10 mouse cellular contexts compared by ENCODE assay signal in genomic region chr2:161185122-161185521, GRCm38 (mm10).
DNase-seq lines count a peak whose midpoint lies in the region; ATAC-seq and TF ChIP-seq lines count a peak whose summit lies in the region.
"Had no signal": no experiment of that assay in that cellular context is flagged by ENCODE, and none has a peak within 500 bp of the region (broad histone marks: within the 10 kb centered on the region; RNA-seq: fewer than 3 reads in every experiment).

No protein-coding gene starts in this region.

- peak; percentile 77 for TF ChIP-seq CTCF in heart, postnatal 0 days (IDR thresholded peaks at IDR 0.05; ENCODE audit: low read depth)

- intact Hi-C loops in heart, postnatal 36 days (cut with DNase I) = no loop called here

- H3K36me3 ChIP-seq in heart, postnatal 0 days (replicated peaks; ENCODE audit: control insufficient read depth, insufficient read depth, low read length) = no peaks in the 10 kb centered on the region
- no peaks in the 10 kb centered on the region for H3K36me3 ChIP-seq in midbrain, embryonic 14.5 days (ENCODE audit: control insufficient read depth, insufficient read depth, low read length)
- H3K36me3 ChIP-seq in midbrain, embryonic 13.5 days = no peaks in the 10 kb centered on the region
- no peaks in the 10 kb centered on the region for H3K36me3 ChIP-seq in splenic B cell, adult 2 months (ENCODE audit: control insufficient read depth, insufficient read depth, low read length, poor library complexity, severe bottlenecking)
- H3K36me3 ChIP-seq: limb, embryonic 15.5 days had no signal

- DNase-seq in heart, postnatal 0 days (ENCODE audit: low spot score) = peak; percentile 14
- no peak for DNase-seq in heart, postnatal 36 days
- DNase-seq in midbrain, embryonic 14.5 days = peak; percentile 71
- DNase-seq in c-Kit-positive CD71-negative TER-119-negative erythroid progenitor cells, embryonic 14.5 days (ENCODE audit: low read depth) = peak; percentile 4
- peak; percentile 18 for DNase-seq in splenic B cell, adult 2 months (ENCODE audit: low read depth, low spot score)
- no peak for DNase-seq in adrenal gland, postnatal 36 days
- no peak for DNase-seq in gastrocnemius, postnatal 4 days (ENCODE audit: low spot score in 2 of 2)
- DNase-seq: cerebellum, adult 11-12 months had no signal

- no peak overlapping the region for H3K4me2 ChIP-seq in heart, postnatal 0 days (ENCODE audit: low read depth, low read length)
- no peak overlapping the region for H3K4me2 ChIP-seq in midbrain, embryonic 14.5 days (ENCODE audit: low read length)
- H3K4me2 ChIP-seq in midbrain, embryonic 13.5 days (replicated peaks) = no peak overlapping the region
- H3K4me2 ChIP-seq: limb, embryonic 15.5 days had no signal

- no peaks in the 10 kb centered on the region for H3K27me3 ChIP-seq in heart, postnatal 0 days (ENCODE audit: control insufficient read depth, insufficient read depth, low read length)
- H3K27me3 ChIP-seq in midbrain, embryonic 14.5 days (ENCODE audit: control insufficient read depth, insufficient read depth, low read length) = no peaks in the 10 kb centered on the region
- no peaks in the 10 kb centered on the region for H3K27me3 ChIP-seq in midbrain, embryonic 13.5 days
- no peaks in the 10 kb centered on the region for H3K27me3 ChIP-seq in splenic B cell, adult 2 months (ENCODE audit: control insufficient read depth, insufficient read depth, low read length, poor library complexity, severe bottlenecking)
- H3K27me3 ChIP-seq: limb, embryonic 15.5 days had no signal

- H3K4me1 ChIP-seq in heart, postnatal 0 days (ENCODE audit: control insufficient read depth, insufficient read depth) = no peaks in the 10 kb centered on the region
- no peaks in the 10 kb centered on the region for H3K4me1 ChIP-seq in midbrain, embryonic 14.5 days (ENCODE audit: control insufficient read depth, insufficient read depth, low read length)
- no peaks in the 10 kb centered on the region for H3K4me1 ChIP-seq in midbrain, embryonic 13.5 days (replicated peaks)
- H3K4me1 ChIP-seq: limb, embryonic 15.5 days had no signal

- no peak for ATAC-seq in heart, postnatal 0 days (ENCODE audit: insufficient read depth, low read depth)
- no peak for ATAC-seq in midbrain, embryonic 14.5 days (ENCODE audit: low FRiP score, low TSS enrichment)
- ATAC-seq in midbrain, embryonic 13.5 days = no peak

- TF ChIP-seq EP300 in heart, postnatal 0 days (IDR thresholded peaks at IDR 0.05; ENCODE audit: low read depth) = no peak

- H3K9ac ChIP-seq in heart, postnatal 0 days (replicated peaks; ENCODE audit: low read depth, low read length) = no peak overlapping the region
- H3K9ac ChIP-seq in midbrain, embryonic 14.5 days (replicated peaks; ENCODE audit: low read length) = no peak overlapping the region
- no peak overlapping the region for H3K9ac ChIP-seq in midbrain, embryonic 13.5 days (replicated peaks)
- H3K9ac ChIP-seq: limb, embryonic 15.5 days had no signal

- H3K4me3 ChIP-seq in heart, postnatal 0 days (ENCODE audit: low read depth, low read length) = no peak overlapping the region
- no peak overlapping the region for H3K4me3 ChIP-seq in midbrain, embryonic 14.5 days (replicated peaks; ENCODE audit: low read depth, low read length)
- H3K4me3 ChIP-seq in midbrain, embryonic 13.5 days (replicated peaks) = no peak overlapping the region
- H3K4me3 ChIP-seq: limb, embryonic 15.5 days had no signal

- no peaks in the 10 kb centered on the region for H3K9me3 ChIP-seq in heart, postnatal 0 days (replicated peaks; ENCODE audit: control insufficient read depth, low read length)
- no peaks in the 10 kb centered on the region for H3K9me3 ChIP-seq in midbrain, embryonic 14.5 days (ENCODE audit: control insufficient read depth, low read length)
- H3K9me3 ChIP-seq in midbrain, embryonic 13.5 days = no peaks in the 10 kb centered on the region
- H3K9me3 ChIP-seq: limb, embryonic 15.5 days had no signal

- H3K27ac ChIP-seq in heart, postnatal 0 days (ENCODE audit: low read depth) = no peak overlapping the region
- H3K27ac ChIP-seq in midbrain, embryonic 14.5 days (replicated peaks; ENCODE audit: low read depth, low read length) = no peak overlapping the region
- H3K27ac ChIP-seq in midbrain, embryonic 13.5 days = no peak overlapping the region
- H3K27ac ChIP-seq: limb, embryonic 15.5 days had no signal

Comparison
In these comparisons a context has a peak if more than half of its experiments do, and no peak if none do; other contexts are left out.
1. DNase-seq: peak in heart, postnatal 0 days (single experiment), midbrain, embryonic 14.5 days (single experiment), c-Kit-positive CD71-negative TER-119-negative erythroid progenitor cells, embryonic 14.5 days (single experiment) and splenic B cell, adult 2 months (single experiment); none in heart, postnatal 36 days (0 of 2), adrenal gland, postnatal 36 days (0 of 2) and gastrocnemius, postnatal 4 days (0 of 2).